Mouse (Mus musculus) small intestine, adult 2 months (tissue): ENCODE results near the gene S1pr1.

Experiments
- CTCF ChIP-seq: fragments of 200-500 bp; IDR thresholded peaks from 2 replicates; pipeline ENCODE4 v1.5.1; 2012; ENCODE audit warnings: low read depth, mild to moderate bottlenecking, control low read depth, inconsistent platforms, low read length, moderate library complexity, mixed read lengths; ENCODE audit not compliant: insufficient replicate concordance, insufficient read length; ENCODE audit errors: extremely low read depth
- POLR2A ChIP-seq: fragments of 200-500 bp; IDR thresholded peaks from 2 replicates; pipeline ENCODE4 v1.6.1; 2012; ENCODE audit warnings: low read depth, mild to moderate bottlenecking, control low read depth, inconsistent platforms, low read length, moderate library complexity

GRCm38 (mm10) chr3:115714049-115714435 is 830 bp downstream of the S1pr1 start:
- no peak for TF ChIP-seq CTCF
- no peak for TF ChIP-seq POLR2A
